Mouse (Mus musculus) layer of hippocampus, adult 9-11 months (tissue): ENCODE measurements at regions not wholly inside any gene's neighbourhood (a gene's known extent, or its start where the extent isn't known, plus 50 kb on each side); places are given as distances from the start of the nearest gene placed in this dataset.

Experiments
- DNase-seq: peaks from one replicate; pipeline ENCODE4 v3.0.0; 2022

GRCm38 (mm10) chr1:186435336-186435972 is 270.3 kb downstream of the Tgfb2 start:
- no peak for DNase-seq

- DNase-seq, result peak; percentile 37
Measured at GRCm38 (mm10) chr1:186434782-186435181, 271.0 kb downstream of the Tgfb2 start.

GRCm38 (mm10) chr1:186434007-186434406 is 271.8 kb downstream of the Tgfb2 start:
- peak; percentile 16 for DNase-seq

GRCm38 (mm10) chr1:186433169-186433665 is 272.6 kb downstream of the Tgfb2 start:
- DNase-seq, result peak; percentile 66

DNA sequence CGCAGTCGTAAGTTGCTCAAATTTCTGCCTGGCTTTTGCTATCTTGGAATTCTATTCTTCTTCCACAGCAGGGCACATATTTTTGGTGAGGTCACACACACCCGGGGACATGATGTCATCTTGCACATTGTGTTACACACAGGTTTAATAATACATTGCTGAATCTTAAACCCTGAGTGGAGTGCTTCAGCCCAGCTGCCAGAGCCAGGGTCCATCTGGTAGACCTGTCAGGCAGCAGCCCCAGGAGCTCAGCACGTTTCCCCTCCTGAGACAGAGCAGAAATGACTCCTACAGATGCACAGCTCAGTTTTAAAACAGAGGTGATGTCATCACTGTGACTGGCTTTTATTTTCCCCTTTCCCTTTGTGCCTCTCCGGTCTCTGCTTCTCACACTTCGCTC is 280.4 kb downstream of the Tgfb2 start:
- no peak for DNase-seq

GRCm38 (mm10) chr1:186424084-186424483 is 281.7 kb downstream of the Tgfb2 start:
- no peak for DNase-seq

DNA sequence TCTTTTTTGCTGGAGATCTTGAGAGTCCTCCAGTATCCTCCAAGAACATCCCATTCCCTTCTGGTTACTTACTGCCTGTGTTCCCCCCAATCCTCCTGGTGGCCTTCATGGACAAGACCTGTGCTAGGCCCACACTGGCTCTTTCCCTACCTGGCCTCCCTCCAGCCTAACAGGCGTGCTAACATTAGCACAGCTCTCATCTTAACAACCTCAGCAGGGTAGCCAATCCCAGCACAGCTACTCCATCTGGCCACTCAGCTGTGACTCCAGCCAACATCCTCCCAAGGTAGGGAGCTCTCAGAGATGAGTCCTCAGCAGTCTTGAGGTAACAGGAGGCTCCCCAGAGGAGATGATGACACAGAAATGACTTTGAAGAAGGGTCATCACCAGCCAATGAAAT is 288.7 kb downstream of the Tgfb2 start:
- no peak for DNase-seq

DNA sequence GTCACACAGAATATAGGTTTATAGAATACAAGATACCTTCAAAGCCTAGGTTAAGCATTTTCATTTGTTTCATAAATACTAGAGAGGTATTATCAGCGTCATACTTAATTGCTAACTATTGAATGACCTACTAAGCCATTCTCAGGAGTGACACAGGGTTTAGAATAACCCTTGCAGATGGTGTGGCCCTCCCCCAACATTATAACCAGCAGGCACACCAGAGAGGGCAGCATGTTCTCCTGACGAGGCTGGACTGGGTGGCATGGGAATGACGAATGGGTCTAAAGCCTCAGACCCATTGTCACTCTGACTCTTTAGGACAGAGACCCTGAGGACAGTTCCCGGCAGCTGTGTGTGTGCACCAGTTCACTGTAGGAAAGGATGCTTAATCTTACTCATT is 290.5 kb downstream of the Tgfb2 start:
- DNase-seq, result no peak

GRCm38 (mm10) chr1:186413886-186414245 is 291.9 kb downstream of the Tgfb2 start:
- DNase-seq, result no peak

GRCm38 (mm10) chr1:186413064-186413885 is 292.5 kb downstream of the Tgfb2 start:
- peak; percentile 23 for DNase-seq

DNA sequence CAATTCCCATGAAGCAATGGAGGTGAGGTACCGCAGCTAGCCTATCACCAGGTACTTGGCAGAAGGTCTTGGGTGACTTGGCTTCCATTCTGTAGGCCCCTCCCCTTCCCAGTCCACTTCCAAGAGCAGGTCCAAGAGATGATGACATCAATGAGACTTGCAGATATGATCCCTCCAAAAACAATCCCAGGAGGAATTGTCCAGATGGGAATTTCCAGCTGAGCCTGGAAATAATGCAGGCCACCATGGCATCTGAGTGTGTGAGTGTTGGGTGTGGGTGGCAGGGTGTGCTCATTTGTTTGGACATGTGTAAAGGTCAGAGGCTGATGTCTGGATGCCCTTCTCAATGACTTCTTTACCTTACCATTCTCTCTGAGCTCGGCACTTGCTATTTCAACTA is 293.5 kb downstream of the Tgfb2 start:
- DNase-seq, result no peak

DNA sequence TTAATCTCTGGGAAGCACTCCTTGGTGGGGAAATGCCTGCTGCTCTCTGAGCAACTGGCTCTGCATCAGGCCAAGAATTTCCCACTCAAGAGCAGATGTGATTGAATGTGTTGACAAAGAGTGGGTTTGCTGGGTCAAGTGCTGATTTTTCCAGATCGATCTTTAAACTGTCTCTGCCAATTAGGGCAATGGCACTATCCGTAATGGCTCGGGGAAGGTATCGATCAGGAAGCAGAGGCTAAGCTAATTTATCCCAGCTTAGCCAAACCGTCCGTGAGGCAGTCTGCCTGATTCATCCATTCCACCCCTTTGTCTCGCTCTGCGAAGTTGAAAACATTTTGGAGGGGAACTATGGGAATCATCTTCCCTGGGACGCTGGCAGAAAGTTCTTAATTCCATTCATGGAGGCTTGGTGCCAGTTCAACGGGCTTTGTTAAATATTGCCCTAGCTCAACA is 291.9 kb upstream of the Lyplal1 start:
- no peak for DNase-seq

DNA sequence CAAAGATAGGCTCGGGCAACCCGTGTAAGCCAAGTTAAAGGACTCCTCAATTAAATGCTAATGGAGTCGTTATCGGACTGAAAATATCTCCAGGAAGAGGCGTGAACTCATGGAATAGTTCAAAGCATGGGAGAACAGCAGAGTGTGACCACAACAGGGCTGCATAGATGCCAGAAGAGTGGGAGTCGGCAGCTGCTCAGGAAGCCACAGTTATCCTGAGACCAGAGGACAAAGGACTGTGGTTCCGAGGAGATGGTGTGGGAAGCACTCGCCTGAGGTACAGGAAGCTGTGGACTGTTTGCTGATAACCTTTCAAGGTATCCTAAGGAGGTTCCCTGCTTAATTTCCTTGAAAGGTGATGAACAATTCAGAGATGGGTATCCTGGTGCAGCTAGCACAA is 290.5 kb upstream of the Lyplal1 start:
- no peak for DNase-seq

DNA sequence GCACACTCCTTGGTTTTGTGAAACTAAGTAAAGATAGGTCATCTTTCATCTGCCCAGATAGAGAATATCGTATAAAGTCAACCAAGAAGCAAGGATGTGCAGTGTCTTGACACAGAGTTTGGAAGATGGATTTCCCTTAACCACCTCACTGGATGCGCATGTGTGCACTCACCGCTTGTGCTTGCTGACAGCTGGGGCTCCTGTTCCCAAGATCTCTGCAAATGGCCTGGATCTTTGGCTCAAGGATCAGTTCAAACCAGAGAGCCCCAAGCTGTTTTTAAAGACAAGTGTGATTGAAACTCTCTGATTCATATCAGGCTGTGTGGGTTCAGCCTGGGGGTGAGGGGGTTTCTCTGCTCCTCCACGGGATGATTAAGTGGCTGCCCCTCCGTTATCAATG is 288.6 kb upstream of the Lyplal1 start:
- no peak for DNase-seq

DNA sequence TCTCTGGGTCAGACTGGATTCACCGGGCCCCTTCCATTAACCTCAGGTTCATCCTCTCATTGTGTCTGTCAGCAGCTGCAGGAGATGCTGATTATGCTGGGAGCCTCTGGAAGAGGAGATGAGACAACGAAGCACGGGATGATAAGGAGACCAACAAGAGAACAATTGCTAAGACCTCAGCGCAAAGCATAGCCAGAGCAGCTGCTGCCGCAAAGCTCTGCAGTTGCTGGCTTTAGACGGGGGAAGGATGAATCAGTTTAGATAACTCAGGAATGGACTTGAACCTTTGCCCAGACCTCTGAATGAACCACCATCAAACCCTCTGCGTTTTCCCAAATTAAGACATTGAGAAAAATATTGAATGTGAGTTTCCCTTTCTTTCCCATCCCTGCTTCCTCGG is 282.7 kb upstream of the Lyplal1 start:
- no peak for DNase-seq

DNA sequence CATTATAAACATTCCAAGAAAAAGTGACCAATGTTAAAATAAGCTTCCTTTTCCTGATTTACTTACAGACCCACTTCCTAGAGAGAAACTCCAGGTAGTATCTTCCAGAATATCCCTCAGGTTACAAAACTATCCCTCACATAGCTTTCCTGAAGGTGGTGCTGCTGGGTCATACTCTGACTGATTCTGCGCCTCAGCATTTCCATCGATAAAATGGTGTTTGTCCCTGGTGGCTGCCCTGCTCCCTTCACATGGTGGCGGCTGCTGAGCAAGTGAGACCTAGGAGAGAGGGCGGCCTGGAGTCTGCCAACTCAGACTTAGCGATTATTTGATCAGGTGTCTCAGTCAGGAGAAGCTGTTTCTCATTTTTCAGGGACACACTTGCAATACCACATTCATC is 275.9 kb upstream of the Lyplal1 start:
- no peak for DNase-seq

- no peak for DNase-seq
Measured at GRCm38 (mm10) chr1:186384440-186384839, 267.3 kb upstream of the Lyplal1 start.

GRCm38 (mm10) chr1:186383453-186383852 is 266.3 kb upstream of the Lyplal1 start:
- DNase-seq, result no peak

- DNase-seq, result no peak
Measured at GRCm38 (mm10) chr1:186383006-186383405, 265.9 kb upstream of the Lyplal1 start.

GRCm38 (mm10) chr1:186379938-186380847 is 263.1 kb upstream of the Lyplal1 start:
- DNase-seq, result no peak

- DNase-seq, result no peak
Measured at GRCm38 (mm10) chr1:186376906-186377623, 260.0 kb upstream of the Lyplal1 start.

- DNase-seq, result no peak
Measured at GRCm38 (mm10) chr1:186374009-186374649, 257.0 kb upstream of the Lyplal1 start.
